Mouse (Mus musculus): ENCODE results near the gene Sept3. TPM values are rescaled to one million over a fixed set of nuclear protein-coding genes. Genes with fewer than 3 reads are reported as not detected.
"Not testable (repeated sequence)": the region's sequence is repeated elsewhere in the genome, so short reads cannot be mapped to it uniquely, and the experiment has no call there.

Sept3 gene
- polyA plus RNA-seq, 1 experiment = not detected

GRCm38 (mm10) chr15:82243311-82243710, 31.4 kb upstream of the Sept3 start:
- TF ChIP-seq TAL1 (IDR thresholded peaks at IDR 0.05; ENCODE audit: low read length) (no peak), GATA1 (IDR thresholded peaks at IDR 0.05; ENCODE audit: low read length) (no peak)
- peaks cover 25% of the 10 kb centered on the region for H3K4me1 ChIP-seq (ENCODE audit: control insufficient read depth)
- H3K9me3 ChIP-seq (ENCODE audit: control insufficient read depth, low read length) = no peaks in the 10 kb centered on the region
- peaks cover 34% of the 10 kb centered on the region for H3K36me3 ChIP-seq (ENCODE audit: control insufficient read depth)
- peak overlapping the region; percentile 70 for H3K4me3 ChIP-seq (replicated peaks)
- no peaks in the 10 kb centered on the region for H3K27me3 ChIP-seq (ENCODE audit: control insufficient read depth)

- H3K27me3 ChIP-seq (ENCODE audit: control insufficient read depth) = no peaks in the 10 kb centered on the region
- no peak for TF ChIP-seq GATA1 (IDR thresholded peaks at IDR 0.05; ENCODE audit: low read length)
- TF ChIP-seq TAL1 (IDR thresholded peaks at IDR 0.05; ENCODE audit: low read length) = no peak
Observed at GRCm38 (mm10) chr15:82243742-82244114, 31.0 kb upstream of the Sept3 start.

GRCm38 (mm10) chr15:82244115-82244804, 30.4 kb upstream of the Sept3 start, which contains the start of gene Cenpm:
TSS of gene Cenpm (minus strand) at chr15:82244748.
- H3K4me1 ChIP-seq (ENCODE audit: control insufficient read depth) = peaks cover 24% of the 10 kb centered on the region
- peak within 1 kb of the TSS; percentile 70 for H3K4me3 ChIP-seq (replicated peaks)
- no peak for TF ChIP-seq TAL1 (IDR thresholded peaks at IDR 0.05; ENCODE audit: low read length)
- TF ChIP-seq GATA1 (IDR thresholded peaks at IDR 0.05; ENCODE audit: low read length) = no peak
- no peaks in the 10 kb centered on the region for H3K27me3 ChIP-seq (ENCODE audit: control insufficient read depth)
- H3K9me3 ChIP-seq (ENCODE audit: control insufficient read depth, low read length) = no peaks in the 10 kb centered on the region
- H3K36me3 ChIP-seq (ENCODE audit: control insufficient read depth) = peaks cover 24% of the 10 kb centered on the region

More at GRCm38 (mm10) chr15:82243742-82244114, 31.0 kb upstream of the Sept3 start:
- peaks cover 24% of the 10 kb centered on the region for H3K4me1 ChIP-seq (ENCODE audit: control insufficient read depth)
- no peaks in the 10 kb centered on the region for H3K9me3 ChIP-seq (ENCODE audit: control insufficient read depth, low read length)
- H3K36me3 ChIP-seq (ENCODE audit: control insufficient read depth) = peaks cover 30% of the 10 kb centered on the region
- peak overlapping the region; percentile 70 for H3K4me3 ChIP-seq (replicated peaks)

GRCm38 (mm10) chr15:82244805-82245161, 29.9 kb upstream of the Sept3 start:
- H3K9me3 ChIP-seq (ENCODE audit: control insufficient read depth, low read length); H3K27me3 ChIP-seq (ENCODE audit: control insufficient read depth): not testable (repeated sequence)
- H3K4me3 ChIP-seq (replicated peaks) = peak overlapping the region; percentile 70
- peaks cover 19% of the 10 kb centered on the region for H3K36me3 ChIP-seq (ENCODE audit: control insufficient read depth)
- peaks cover 24% of the 10 kb centered on the region for H3K4me1 ChIP-seq (ENCODE audit: control insufficient read depth)

- peaks cover 4% of the 10 kb centered on the region for H3K9me3 ChIP-seq (ENCODE audit: control insufficient read depth, low read length)
- TF ChIP-seq TAL1 (IDR thresholded peaks at IDR 0.05; ENCODE audit: low read length) (no peak), GATA1 (IDR thresholded peaks at IDR 0.05; ENCODE audit: low read length) (no peak)
- H3K4me3 ChIP-seq (replicated peaks) = no peak overlapping the region
- H3K36me3 ChIP-seq (ENCODE audit: control insufficient read depth) = peaks cover 3% of the 10 kb centered on the region
- H3K4me1 ChIP-seq (ENCODE audit: control insufficient read depth) = peaks cover 17% of the 10 kb centered on the region
- H3K27me3 ChIP-seq (ENCODE audit: control insufficient read depth) = no peaks in the 10 kb centered on the region
Observed at GRCm38 (mm10) chr15:82247131-82247776, 27.4 kb upstream of the Sept3 start.

GRCm38 (mm10) chr15:82251579-82251978, 23.1 kb upstream of the Sept3 start:
- no peak for TF ChIP-seq TAL1 (IDR thresholded peaks at IDR 0.05; ENCODE audit: low read length)
- TF ChIP-seq GATA1 (IDR thresholded peaks at IDR 0.05; ENCODE audit: low read length) = no peak

GRCm38 (mm10) chr15:82252097-82252496, 22.6 kb upstream of the Sept3 start, which contains the start of gene 1500009C09Rik:
TSS of gene 1500009C09Rik (plus strand) at chr15:82252397.
- Histone ChIP-seq H3K4me1 (ENCODE audit: control insufficient read depth) (no peaks in the 10 kb centered on the region), H3K27me3 (ENCODE audit: control insufficient read depth) (peaks cover 6% of the 10 kb centered on the region), H3K9me3 (ENCODE audit: control insufficient read depth, low read length) (peaks cover 4% of the 10 kb centered on the region), H3K36me3 (ENCODE audit: control insufficient read depth) (no peaks in the 10 kb centered on the region), H3K4me3 (replicated peaks) (no peak within 1 kb of the TSS)
- TF ChIP-seq GATA1 (IDR thresholded peaks at IDR 0.05; ENCODE audit: low read length) (no peak), TAL1 (IDR thresholded peaks at IDR 0.05; ENCODE audit: low read length) (no peak)

More at GRCm38 (mm10) chr15:82251579-82251978, 23.1 kb upstream of the Sept3 start:
- H3K27me3 ChIP-seq (ENCODE audit: control insufficient read depth) = peaks cover 6% of the 10 kb centered on the region
- H3K4me3 ChIP-seq (replicated peaks) = no peak overlapping the region
- no peaks in the 10 kb centered on the region for H3K4me1 ChIP-seq (ENCODE audit: control insufficient read depth)
- peaks cover 4% of the 10 kb centered on the region for H3K9me3 ChIP-seq (ENCODE audit: control insufficient read depth, low read length)
- H3K36me3 ChIP-seq (ENCODE audit: control insufficient read depth) = no peaks in the 10 kb centered on the region

- H3K27me3 ChIP-seq (ENCODE audit: control insufficient read depth) = peaks cover 11% of the 10 kb centered on the region
- TF ChIP-seq TAL1 (IDR thresholded peaks at IDR 0.05; ENCODE audit: low read length) (no peak), GATA1 (IDR thresholded peaks at IDR 0.05; ENCODE audit: low read length) (no peak)
- H3K9me3 ChIP-seq (ENCODE audit: control insufficient read depth, low read length) = peaks cover 4% of the 10 kb centered on the region
- H3K36me3 ChIP-seq (ENCODE audit: control insufficient read depth) = no peaks in the 10 kb centered on the region
- H3K4me1 ChIP-seq (ENCODE audit: control insufficient read depth) = no peaks in the 10 kb centered on the region; the same call in 1 of the 2 replicates
- H3K4me3 ChIP-seq (replicated peaks) = no peak overlapping the region
Observed at GRCm38 (mm10) chr15:82255248-82255647, 19.4 kb upstream of the Sept3 start.

GRCm38 (mm10) chr15:82255944-82256383, 18.7 kb upstream of the Sept3 start:
- H3K36me3 ChIP-seq (ENCODE audit: control insufficient read depth) = no peaks in the 10 kb centered on the region
- peaks cover 4% of the 10 kb centered on the region for H3K9me3 ChIP-seq (ENCODE audit: control insufficient read depth, low read length)
- H3K4me3 ChIP-seq (replicated peaks) = no peak overlapping the region
- no peaks in the 10 kb centered on the region; the same call in 1 of the 2 replicates for H3K4me1 ChIP-seq (ENCODE audit: control insufficient read depth)
- peaks cover 11% of the 10 kb centered on the region for H3K27me3 ChIP-seq (ENCODE audit: control insufficient read depth)
- TF ChIP-seq TAL1 (IDR thresholded peaks at IDR 0.05; ENCODE audit: low read length) (no peak), GATA1 (IDR thresholded peaks at IDR 0.05; ENCODE audit: low read length) (no peak)
